Comparison of ENCODE assay signal across 8 mouse cellular contexts in the genomic region with DNA sequence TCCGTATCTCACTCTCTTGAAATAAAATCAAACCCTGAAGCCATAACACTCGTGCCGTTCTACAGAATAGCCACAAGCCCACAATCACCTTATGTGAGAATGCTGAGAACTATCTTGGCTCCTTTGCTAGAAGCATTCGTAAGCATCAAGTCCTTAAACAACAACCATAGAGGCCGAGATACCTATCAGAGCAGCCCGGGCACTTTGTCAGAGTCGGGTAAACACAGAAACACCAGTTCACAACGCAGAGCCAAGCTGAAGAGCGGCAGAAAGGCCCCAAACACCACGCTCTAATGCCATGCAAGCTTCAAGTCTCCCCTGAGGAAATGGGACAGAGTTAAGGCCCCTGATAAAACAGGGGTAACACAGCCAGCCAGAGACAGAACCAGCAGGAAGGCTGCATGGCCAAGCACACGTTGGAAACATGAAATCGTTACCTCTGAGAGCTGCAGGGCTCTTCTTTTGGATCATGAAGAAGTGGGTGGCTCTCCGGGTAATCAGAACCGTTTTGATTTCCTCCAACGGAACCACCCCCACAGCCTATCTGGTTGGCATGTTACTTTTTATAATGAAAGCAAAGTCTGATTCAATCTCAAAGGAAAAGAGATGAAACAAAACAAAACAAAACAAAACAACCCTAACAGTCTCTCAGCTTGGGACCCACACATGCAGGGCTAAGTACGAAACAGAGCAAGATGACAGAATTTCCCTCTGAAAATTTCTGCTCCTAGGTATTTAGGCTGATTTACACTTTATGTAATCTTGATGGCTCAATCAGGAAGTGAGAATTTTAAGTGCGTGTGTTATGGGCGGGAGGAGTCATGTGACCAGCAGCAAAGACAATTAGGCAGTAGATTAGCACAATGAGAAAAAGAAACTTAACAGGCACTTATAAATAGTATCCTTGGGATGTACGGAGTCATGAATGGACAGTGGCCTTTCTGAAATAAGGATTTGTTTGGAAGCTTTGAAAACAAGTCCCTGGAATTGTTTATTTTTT.
DNase-seq lines count a peak whose midpoint lies in the region; ATAC-seq and TF ChIP-seq lines count a peak whose summit lies in the region.

No protein-coding gene starts in this region.

- H3K27ac ChIP-seq in kidney, adult 2 months (ENCODE audit: insufficient read depth, low read depth, low read length), result peak overlapping the region; percentile 60
- H3K27ac ChIP-seq in hindbrain, postnatal 0 days, result no peak overlapping the region

- no peak for TF ChIP-seq CTCF in kidney, adult 2 months (conservative IDR thresholded peaks at IDR 0.05; ENCODE audit: insufficient read depth, insufficient read length, low read depth, low read length)
- TF ChIP-seq CTCF in hindbrain, postnatal 0 days (IDR thresholded peaks at IDR 0.05; ENCODE audit: low read depth), result no peak

- no peak for TF ChIP-seq POLR2A in kidney, adult 2 months (IDR thresholded peaks at IDR 0.05; ENCODE audit: low read depth, low read length)

- peak; percentile 64 for DNase-seq in kidney, adult 2 months
- no peak for DNase-seq in kidney, postnatal 14 days
- DNase-seq in CD4-positive, CD25-positive, alpha-beta regulatory T cell, adult 2 months (ENCODE audit: low read depth, low spot score), result peak; percentile 80
- peak; percentile 34 for DNase-seq in lung, postnatal 14 days
- no peak for DNase-seq in ovary, postnatal 10 days (ENCODE audit: low spot score)
- DNase-seq in right cerebral cortex, postnatal 14 days, result no peak
- DNase-seq in hindbrain, postnatal 0 days (ENCODE audit: low spot score), result no peak

- no peak overlapping the region for H3K9ac ChIP-seq in hindbrain, postnatal 0 days (replicated peaks; ENCODE audit: low read length)

- H3K4me3 ChIP-seq in kidney, adult 2 months (ENCODE audit: insufficient read depth, low read depth, low read length), result peak overlapping the region; percentile 7; the same call in 1 of the 2 replicates
- no peak overlapping the region for H3K4me3 ChIP-seq in hindbrain, postnatal 0 days (ENCODE audit: low read length)

- H3K27me3 ChIP-seq in kidney, adult 2 months (replicated peaks; ENCODE audit: control insufficient read depth, insufficient read depth, low read length), result no peaks in the 10 kb centered on the region
- no peaks in the 10 kb centered on the region for H3K27me3 ChIP-seq in hindbrain, postnatal 0 days (ENCODE audit: insufficient read depth, low read length)

- H3K4me1 ChIP-seq in kidney, adult 2 months (ENCODE audit: control insufficient read depth, insufficient read depth, low read length), result peaks cover 34% of the 10 kb centered on the region
- no peaks in the 10 kb centered on the region for H3K4me1 ChIP-seq in hindbrain, postnatal 0 days (ENCODE audit: insufficient read depth, low read length)

- WGBS in kidney, adult 2 months, result 45% methylated on average over 19 of the region's 19 CpGs
- WGBS in hindbrain, postnatal 0 days, result 73% methylated on average over 19 of the region's 19 CpGs

- peak; percentile 9; the same call in 1 of the 2 replicates for ATAC-seq in erythroid progenitor cell, adult 5-6 weeks (replicated peaks; ENCODE audit: low FRiP score, poor library complexity, severe bottlenecking)
- no peak for ATAC-seq in hindbrain, postnatal 0 days

- no peaks in the 10 kb centered on the region for H3K9me3 ChIP-seq in hindbrain, postnatal 0 days (ENCODE audit: low read length)

- no peaks in the 10 kb centered on the region; the same call in 1 of the 2 replicates for H3K36me3 ChIP-seq in kidney, adult 2 months (ENCODE audit: control insufficient read depth, insufficient read depth, low read length)
- H3K36me3 ChIP-seq in hindbrain, postnatal 0 days (ENCODE audit: insufficient read depth, low read length), result no peaks in the 10 kb centered on the region

- no peak overlapping the region for H3K4me2 ChIP-seq in hindbrain, postnatal 0 days (ENCODE audit: low read depth, low read length)

Comparison
In these comparisons a context has a peak if more than half of its experiments do, and no peak if none do; other contexts are left out.
1. DNase-seq: peak in kidney, adult 2 months (single experiment), CD4-positive, CD25-positive, alpha-beta regulatory T cell, adult 2 months (single experiment) and lung, postnatal 14 days (single experiment); none in kidney, postnatal 14 days (single experiment), ovary, postnatal 10 days (single experiment), right cerebral cortex, postnatal 14 days (single experiment) and hindbrain, postnatal 0 days (single experiment).